Mouse (Mus musculus) kidney, adult 9 months (tissue): Measurements from ENCODE around the gene Uqcc3.
A peak's percentile ranks its signal among the peaks of the same experiment; 100 is the strongest.
"Not testable (repeated sequence)": the region's sequence is repeated elsewhere in the genome, so short reads cannot be mapped to it uniquely, and the experiment has no call there.

Source experiments
- DNase-seq: peaks from one replicate; pipeline ENCODE4 v3.0.0; 2022

The Uqcc3 gene

GRCm38 (mm10) chr19:8880311-8881033, at the start of gene Uqcc3:
Gene Uqcc3 (minus strand): TSS chr19:8880923.
- DNase-seq, result peak; percentile 94

DNA sequence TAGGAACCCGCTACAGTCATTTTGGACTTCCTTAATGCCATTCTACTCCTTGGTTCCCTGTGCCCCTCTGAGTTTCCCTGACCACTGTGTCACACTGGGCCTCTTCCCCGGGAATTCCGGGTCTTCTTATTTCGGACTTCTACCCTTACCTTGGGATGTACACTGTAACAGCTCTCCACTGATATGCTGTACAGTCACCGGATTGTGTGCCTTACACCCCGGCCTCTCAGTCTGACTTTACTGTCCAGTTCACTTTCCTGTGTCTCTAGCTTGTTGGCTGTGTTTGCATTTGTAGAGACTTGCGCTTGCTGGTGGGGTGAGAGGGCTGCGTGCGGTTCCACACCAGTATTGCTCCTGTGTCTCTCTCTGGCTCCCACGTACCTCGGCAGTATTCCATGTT, 49.4 kb upstream of the Uqcc3 start:
- DNase-seq, result no peak

- DNase-seq, result peak; percentile 96
These were observed 48.7 kb upstream of the Uqcc3 start, which contains the start of the genes Rom1 and Eml3 for GRCm38 (mm10) chr19:8929224-8930088. Gene Rom1 (minus strand): TSS chr19:8929356. Gene Eml3 (plus strand): TSS chr19:8929552.

DNA sequence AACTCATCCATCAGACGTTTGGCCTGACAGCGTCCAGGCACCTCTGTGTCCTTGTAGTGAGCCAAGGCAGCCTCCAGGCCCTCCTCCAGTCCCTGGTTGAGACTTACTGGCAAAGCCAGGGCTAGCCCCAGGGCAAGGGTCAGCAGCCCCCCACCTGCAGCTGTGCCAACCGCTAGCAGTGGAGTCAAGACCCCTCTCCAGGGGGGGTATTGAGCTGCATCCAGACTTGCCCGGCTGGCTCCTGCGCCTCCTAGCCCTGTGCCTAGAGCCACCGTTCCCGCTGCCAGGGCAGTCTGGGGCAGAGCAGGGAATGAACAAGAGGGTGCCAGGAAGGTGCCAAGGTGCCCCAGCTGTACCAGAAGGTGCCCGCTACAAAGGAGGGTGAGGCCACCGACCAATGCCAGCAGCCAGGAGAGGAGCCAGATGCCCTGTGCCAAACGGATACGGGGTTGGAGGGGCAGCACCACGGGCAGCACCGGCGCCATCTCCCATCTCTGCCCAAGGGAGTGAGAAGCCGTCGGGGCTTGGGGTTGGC, 48.0 kb upstream of the Uqcc3 start:
- no peak for DNase-seq

GRCm38 (mm10) chr19:8927891-8928525, 47.3 kb upstream of the Uqcc3 start:
- DNase-seq, result no peak

DNA sequence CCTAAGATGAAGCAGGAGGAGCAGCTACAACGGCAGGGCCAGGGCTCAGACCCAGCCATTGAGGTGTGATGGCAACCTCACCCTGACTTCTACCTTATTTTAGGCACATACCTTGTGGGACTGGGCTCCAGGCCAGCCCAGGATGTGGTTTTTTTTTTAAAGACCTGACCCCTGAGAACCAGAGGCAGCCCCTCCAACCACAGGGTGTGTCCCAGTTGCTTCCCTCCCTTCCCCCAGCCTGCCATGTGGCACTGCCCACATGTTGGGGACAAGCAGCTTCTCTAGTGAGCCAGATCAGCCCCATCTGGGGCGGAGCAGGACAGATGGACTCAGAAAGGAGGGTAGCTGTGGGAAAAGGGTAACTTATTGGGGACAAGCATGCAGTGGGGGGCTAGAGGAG, 46.0 kb upstream of the Uqcc3 start:
- DNase-seq, result no peak

- no peak for DNase-seq
These were observed 41.0 kb upstream of the Uqcc3 start for GRCm38 (mm10) chr19:8921741-8922140.

GRCm38 (mm10) chr19:8920836-8921291, 40.1 kb upstream of the Uqcc3 start:
- DNase-seq, result peak; percentile 53

DNA sequence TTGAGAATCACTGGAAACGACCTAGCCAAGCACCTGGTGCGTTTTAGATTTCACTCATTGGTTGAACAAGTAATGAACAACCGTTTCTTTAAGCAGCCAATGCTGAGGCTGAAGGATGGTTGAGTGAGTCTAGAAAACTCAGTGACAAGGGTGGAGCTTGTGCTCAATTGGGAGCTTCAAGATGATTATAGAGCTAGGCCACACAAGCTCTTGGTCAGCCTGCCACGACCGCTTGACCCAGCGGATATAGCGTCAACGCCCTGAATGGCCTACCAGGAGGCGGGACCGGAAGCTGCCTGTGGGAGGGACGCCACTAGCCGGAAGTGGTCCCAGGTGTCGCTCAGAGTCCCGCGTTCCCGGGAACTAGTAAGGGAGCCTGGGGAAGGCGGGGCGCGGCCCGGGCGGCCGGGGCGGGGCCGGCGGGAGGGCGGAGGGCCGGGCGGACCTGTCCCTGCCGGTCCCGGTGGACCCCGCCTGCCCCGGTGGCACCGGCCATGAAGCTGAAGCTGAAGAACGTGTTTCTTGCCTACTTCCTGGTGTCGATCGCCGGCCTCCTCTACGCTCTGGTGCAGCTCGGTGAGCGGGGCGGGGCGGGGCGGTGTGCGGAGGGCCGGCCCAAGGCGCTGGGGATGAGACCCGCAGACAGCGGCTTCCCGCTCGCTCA, 39.5 kb upstream of the Uqcc3 start, which contains the start of gene B3gat3:
B3gat3 (plus strand) TSS at position 302 of the 664 bp plus-strand sequence.
- DNase-seq, result peak; percentile 98

- no peak for DNase-seq
These were observed 39.0 kb upstream of the Uqcc3 start for GRCm38 (mm10) chr19:8919684-8920072.

DNA sequence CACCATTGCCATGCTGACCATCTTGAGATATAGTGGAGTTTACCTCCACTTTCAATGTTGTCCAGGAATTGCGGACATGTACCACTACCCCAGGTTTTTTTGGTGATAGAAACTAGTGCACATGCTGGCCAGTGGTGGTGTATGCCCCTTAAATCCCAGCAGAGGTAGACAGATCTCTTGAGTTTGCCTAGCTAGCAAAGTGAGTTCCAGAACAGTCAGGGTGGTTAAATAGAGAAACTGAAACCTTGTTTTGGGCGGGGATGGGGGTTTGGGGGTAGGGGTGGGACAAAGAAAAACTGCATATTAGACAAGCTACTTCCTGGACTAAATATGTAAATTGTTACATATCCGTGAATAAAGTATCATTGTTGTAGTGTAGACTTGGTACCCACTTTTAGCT, 38.3 kb upstream of the Uqcc3 start:
- DNase-seq, result no peak

DNA sequence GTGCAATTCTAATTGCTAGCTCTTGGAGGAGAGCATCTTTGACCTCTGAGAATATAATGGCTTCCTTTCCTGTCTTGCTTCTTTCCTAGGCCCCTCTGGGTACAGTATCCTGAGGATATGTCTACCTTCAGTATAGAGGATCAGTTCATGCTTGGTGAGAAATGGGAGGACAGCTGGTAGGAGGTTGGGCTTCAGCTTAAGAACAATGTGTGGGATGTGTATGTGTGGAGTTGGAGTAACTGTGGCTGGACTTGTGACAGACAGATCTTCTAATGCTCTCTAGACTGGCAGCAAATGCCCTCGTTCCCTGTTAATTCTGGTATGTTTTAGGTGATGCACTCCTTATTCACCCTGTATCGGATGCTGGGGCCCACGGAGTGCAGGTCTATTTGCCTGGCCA, 33.5 kb upstream of the Uqcc3 start:
- DNase-seq, result no peak

DNA sequence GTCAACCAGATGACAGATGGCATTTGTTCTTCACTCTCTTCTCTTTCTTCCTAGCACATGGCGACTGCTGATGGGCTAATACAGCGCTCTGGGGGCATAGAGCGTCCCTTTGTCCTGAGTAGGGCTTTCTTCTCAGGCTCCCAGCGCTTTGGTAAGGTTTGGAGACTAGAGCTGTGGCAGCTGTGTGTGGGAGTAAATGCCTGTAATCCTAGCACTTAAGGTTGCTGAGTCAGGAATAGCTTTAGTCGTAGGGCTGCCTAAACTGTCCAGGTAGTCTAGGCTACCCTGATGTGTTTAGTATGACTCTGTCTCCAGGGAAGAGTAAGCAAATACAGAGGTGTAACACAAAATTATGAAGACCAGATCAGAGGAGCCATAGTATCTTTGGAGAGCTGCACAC, 31.1 kb upstream of the Uqcc3 start:
- no peak for DNase-seq

GRCm38 (mm10) chr19:8908531-8908930, 27.8 kb upstream of the Uqcc3 start:
- no peak for DNase-seq

DNA sequence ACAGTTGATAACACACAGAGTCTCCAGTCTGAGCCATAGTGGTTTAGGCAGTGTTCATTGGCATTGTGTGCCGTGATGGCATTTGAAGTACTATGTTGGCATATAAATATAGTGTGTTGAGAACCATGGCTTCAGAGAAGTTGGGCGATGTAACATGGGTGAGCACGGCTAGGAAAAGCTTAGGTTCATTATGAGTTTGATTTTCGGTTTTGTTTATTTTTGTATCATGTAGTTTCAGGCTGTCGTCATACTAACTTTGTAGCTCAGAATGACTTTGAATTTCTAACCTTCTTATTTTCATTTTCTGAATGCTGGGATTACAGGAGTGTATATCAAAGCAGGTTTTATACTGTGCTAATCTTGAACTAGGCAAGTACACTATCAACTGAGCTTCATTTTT, 22.7 kb upstream of the Uqcc3 start:
- no peak for DNase-seq

GRCm38 (mm10) chr19:8899079-8899478, 18.4 kb upstream of the Uqcc3 start:
- DNase-seq, result no peak

GRCm38 (mm10) chr19:8898576-8898975, 17.9 kb upstream of the Uqcc3 start:
- no peak for DNase-seq

- DNase-seq, result peak; percentile 97
These were observed 17.3 kb upstream of the Uqcc3 start, which contains the start of gene Ganab for GRCm38 (mm10) chr19:8897865-8898495. Gene Ganab (plus strand): TSS chr19:8898071.

GRCm38 (mm10) chr19:8897211-8897864, 16.6 kb upstream of the Uqcc3 start:
- peak; percentile 65 for DNase-seq

DNA sequence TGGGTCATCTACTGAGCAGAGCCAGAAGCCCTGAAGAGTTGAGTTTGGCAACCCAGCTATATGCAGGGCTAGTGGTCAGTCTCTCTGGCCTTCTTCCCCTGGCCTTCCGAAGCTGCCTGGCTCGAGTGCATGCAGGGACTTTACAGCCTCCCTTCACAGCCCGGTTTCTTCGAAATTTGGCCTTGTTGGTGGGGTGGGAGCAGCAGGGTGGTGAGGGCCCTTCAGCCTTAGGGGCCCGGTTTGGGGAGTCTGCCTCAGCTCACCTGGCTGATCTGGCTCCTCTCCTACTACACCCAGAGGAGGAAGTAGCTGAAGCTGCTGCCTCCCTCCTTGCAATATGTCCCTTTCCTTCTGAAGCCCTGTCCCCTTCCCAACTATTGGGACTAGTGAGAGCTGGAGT, 15.5 kb upstream of the Uqcc3 start:
- not testable (repeated sequence) for DNase-seq

DNA sequence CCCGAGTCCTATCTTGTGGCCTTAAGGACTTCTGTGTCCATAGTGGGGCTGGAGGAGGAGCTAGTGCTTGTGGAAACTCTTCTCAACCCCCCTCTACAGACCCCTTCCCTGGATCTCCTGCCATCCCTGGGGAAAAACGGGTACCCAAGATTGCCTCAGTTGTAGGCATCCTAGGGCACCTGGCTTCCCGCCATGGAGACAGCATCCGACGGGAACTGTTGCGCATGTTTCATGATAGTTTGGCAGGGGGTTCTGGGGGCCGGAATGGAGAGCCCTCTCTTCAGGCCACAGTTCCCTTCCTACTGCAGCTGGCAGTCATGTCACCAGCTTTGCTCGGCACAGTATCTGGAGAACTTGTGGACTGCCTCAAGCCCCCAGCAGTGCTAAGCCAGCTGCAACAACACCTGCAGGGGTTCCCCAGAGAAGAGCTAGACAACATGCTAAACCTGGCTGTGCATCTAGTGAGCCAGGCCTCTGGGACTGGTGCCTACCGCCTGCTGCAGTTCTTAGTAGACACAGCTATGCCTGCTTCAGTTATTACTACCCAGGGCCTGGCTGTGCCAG, 14.8 kb upstream of the Uqcc3 start:
- DNase-seq, result no peak
